Mouse (Mus musculus) lung, postnatal 10 days (tissue): Measurements from ENCODE around the gene Pip4k2b.
"Not testable (repeated sequence)": the region's sequence is repeated elsewhere in the genome, so short reads cannot be mapped to it uniquely, and the experiment has no call there.

Source experiments
- DNase-seq: peaks from one replicate; pipeline ENCODE4 v3.0.0; 2021

Pip4k2b gene

DNA sequence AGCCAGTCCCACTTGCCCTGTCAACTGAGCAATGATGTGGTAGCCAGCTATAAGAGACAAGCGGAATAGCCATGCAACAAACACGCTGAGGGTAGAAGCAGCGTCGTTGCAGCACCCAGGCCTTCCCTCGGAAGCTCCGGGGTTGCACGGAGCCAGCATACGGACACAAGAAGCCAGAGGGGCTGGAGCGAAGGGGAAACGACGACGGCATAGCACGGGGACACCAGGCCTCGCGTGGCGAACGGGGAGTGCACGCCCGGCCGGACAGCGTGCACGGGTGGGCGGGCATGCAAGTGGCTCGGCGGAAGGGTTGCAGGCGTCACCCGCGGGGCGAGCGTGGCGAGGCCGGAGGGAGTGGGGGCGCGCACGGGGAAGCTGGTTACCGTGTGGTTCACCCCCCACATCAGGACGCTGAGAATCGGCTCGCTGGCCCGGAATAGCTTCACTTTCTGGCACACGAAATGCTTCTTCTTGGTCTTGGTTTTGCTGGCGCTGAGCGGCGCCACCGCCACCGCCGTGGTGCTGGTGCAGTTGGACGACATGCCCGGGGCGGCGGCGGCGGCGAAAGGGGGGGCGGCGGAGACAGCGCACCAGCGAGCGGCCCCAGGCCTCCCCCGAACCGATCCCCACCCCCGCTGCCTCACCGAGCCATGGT, at the start of gene Pip4k2b:
Gene Pip4k2b (minus strand): TSS at position 642 of the 655 bp plus-strand sequence.
- DNase-seq = peak; percentile 72

DNA sequence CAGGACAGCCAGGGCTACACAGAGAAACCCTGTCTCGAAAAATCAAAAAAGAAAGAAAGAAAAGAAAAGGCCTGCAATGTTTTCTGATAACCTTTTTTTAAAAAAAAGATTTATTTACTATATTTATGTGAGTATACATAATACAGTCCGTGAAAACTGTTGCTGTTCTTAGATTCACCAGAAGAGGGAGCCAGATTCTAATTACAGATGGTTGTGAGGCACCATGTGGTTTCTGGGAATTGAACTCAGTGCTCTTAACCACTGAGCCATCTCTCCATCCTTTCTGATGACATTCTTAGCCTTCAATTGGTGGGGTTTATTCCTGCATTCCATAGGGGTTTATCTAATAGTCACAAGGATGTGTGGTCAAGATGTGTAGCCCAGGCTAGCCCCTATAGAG, 48.7 kb upstream of the Pip4k2b start:
- peak; percentile 76 for DNase-seq

GRCm38 (mm10) chr11:97790778-97791438, 46.4 kb upstream of the Pip4k2b start:
- not testable (repeated sequence) for DNase-seq

GRCm38 (mm10) chr11:97789727-97790126, 45.2 kb upstream of the Pip4k2b start:
- DNase-seq = no peak

DNA sequence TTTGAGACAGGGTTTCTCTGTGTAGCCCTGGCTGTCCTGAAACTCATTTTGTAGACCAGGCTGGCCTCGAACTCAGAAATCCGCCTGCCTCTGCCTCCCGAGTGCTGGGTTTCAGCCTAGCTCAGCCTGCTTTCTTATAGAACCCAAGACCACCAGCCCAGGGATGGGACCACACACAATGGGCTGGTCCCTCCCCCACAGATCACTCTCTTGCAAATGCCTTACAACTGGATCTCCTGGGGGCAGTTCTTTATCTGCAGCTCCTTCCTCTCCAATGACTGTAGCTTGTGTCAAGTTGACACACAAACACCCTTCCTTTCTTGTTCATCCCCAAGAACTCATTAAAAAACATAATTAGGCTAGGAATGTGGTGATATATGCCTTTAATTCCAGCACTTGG, 43.5 kb upstream of the Pip4k2b start:
- no peak for DNase-seq

GRCm38 (mm10) chr11:97782564-97782895, 38.0 kb upstream of the Pip4k2b start:
- DNase-seq = no peak

DNA sequence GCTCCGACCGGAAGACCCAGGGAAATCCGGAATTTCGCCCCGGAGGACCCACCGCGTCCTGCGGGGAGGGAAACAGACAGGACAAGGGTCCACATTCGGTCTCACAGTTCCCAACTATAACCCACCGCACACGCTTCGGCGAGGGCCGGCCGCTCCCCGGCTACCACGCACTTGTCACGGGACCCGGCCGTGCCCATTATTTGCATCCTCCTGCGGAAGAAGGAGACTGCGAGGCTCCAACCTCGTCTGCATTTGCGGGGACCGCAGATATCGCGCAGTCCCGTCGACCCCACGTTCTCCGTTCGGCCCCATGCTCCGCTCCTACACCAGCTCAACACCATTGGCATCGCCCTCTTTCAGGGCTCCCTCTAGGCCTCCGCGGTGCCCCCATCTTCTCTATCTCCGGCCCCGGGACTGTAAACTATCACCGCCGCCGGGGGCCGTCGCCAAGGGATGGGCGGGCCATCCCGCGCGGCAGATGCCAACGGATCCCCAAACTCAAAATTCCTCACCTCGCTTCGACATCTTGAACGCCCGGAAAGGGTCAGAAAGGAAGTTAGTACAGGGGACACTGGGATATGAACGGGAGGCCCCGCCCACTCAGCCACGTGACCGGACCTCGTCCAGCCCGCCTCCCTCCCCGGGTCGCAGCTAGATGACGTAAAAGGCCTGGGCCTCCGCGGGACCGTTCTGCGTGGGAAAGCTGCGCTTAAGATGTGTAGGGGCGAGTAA, 37.5 kb upstream of the Pip4k2b start, which contains the start of gene Rpl23:
Gene Rpl23 (minus strand): TSS at position 606 of the 732 bp plus-strand sequence.
- peak; percentile 100 for DNase-seq

- DNase-seq = no peak
Observed at GRCm38 (mm10) chr11:97781478-97781831, 37.0 kb upstream of the Pip4k2b start.

- no peak for DNase-seq
Observed at GRCm38 (mm10) chr11:97779968-97780701, 35.6 kb upstream of the Pip4k2b start.

DNA sequence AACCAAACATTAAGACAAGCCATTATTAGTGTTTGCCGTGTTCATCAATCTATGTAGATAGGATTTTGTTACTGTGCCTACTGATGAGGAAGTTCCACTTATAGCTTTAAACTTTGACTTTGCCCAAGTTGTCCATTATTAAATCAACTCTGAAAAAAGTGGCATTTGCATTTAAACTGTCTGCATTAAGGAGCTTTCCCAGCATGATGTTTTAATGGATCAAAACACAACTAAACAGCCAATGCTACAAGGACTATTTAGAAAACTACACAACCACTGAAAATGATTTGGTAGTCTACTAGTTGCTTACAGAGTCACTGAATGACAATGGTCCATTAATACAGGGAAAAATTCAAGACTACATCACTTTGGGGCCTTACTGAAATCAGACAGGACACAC, 34.4 kb upstream of the Pip4k2b start:
- no peak for DNase-seq

GRCm38 (mm10) chr11:97777129-97777529, 32.6 kb upstream of the Pip4k2b start:
- peak; percentile 46 for DNase-seq

- no peak for DNase-seq
Observed at GRCm38 (mm10) chr11:97776497-97777128, 32.1 kb upstream of the Pip4k2b start.

- DNase-seq = no peak
Observed at GRCm38 (mm10) chr11:97775808-97776496, 31.4 kb upstream of the Pip4k2b start, which contains the start of gene 1700001P01Rik. Gene 1700001P01Rik (minus strand): TSS chr11:97775918.

GRCm38 (mm10) chr11:97775186-97775585, 30.7 kb upstream of the Pip4k2b start:
- DNase-seq = no peak

DNA sequence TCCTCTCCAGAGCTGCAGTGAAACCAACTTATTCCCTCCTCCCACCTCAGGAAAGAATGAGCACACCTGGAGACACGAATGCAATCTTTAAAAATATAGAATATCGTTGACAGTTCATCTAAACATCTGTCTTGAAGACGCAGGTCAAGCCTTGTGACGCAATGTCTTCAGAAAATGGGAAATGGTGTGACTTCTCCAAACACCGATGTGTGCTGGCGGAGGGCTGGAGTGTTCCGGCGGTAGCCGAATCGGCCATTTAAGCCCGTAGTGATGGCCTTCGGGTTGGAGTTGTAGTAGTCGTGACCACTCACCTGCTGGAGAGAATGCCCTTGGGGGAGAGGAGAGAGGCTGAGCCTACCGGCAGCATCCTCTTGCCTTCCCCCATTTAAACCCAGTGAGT, 26.9 kb upstream of the Pip4k2b start:
- DNase-seq = no peak

DNA sequence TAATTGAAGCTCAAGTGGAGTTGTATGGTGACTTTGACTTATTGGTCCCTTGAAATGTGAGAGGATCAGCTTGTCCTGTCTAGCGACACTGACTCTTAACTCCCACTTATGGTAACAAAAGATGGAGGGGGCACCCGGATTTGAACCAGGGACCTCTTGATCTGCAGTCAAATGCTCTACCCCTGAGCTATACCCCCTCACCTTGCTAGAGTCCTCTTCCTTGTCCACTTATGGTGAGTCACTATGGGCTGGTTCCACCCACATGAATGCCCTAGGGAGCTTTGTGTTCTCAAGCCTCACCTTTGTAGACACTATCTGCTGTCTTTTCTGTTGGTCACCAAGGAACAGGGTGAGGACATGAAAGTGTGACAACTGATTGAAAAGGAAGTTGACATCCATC, 25.2 kb upstream of the Pip4k2b start:
- DNase-seq = no peak

DNA sequence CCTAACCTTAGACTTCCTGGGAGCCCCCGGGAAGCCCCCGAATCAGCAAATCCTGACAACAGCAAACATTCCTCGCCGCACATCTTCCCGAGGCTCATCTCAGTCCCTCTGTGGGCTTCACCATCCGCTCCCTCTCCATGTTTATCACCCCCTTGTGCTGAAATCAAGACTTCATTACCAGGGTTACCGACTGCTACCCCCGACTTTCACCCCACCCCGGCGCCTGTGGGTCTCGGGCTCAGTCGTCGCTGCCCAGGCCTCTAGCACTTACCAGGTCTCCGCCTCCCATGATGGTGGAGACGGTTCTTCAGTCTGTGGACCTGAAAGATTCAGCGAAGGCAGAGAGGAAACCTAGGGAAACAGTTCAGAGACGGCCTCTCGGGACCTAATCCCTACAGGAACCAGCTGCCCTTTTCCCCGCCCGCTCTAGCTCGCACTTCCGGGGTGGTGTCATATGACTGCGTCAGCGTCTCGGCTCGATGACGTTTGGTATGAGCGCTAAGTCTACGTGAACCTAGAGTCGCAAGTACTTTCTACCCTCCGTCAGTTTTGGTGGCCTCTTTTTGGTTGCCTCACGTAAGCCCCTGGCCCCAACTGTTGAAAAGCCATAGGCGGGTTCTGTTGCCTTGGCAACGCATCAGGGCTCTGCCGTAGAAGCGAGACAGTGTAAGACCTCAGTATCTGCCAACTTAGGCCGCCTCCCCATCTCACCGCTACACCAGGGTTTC, 21.8 kb upstream of the Pip4k2b start, which contains the start of gene Cwc25:
Gene Cwc25 (minus strand): TSS at position 403 of the 728 bp plus-strand sequence.
- peak; percentile 98 for DNase-seq

DNA sequence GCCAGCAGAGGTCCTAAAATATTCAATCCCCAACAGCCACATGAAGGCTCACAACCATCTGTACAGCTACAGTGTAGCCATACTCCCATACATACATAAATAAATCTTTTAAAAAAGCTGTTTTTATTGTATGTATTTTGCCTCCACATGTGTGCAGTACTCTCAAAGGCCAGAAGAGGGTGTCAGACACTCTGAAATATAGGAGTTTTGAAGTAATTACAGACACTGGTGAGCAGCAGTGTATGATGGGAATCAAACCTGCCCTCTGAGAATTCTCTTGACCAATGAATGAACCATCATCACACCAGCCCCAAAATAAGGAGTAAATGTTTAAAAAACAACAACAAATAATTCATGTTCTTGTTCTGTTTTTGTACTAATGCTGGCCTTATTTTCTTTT, 17.1 kb upstream of the Pip4k2b start:
- DNase-seq = no peak

GRCm38 (mm10) chr11:97758942-97759341, 14.4 kb upstream of the Pip4k2b start:
- DNase-seq = no peak

- no peak for DNase-seq
Observed at GRCm38 (mm10) chr11:97758125-97758524, 13.6 kb upstream of the Pip4k2b start.

DNA sequence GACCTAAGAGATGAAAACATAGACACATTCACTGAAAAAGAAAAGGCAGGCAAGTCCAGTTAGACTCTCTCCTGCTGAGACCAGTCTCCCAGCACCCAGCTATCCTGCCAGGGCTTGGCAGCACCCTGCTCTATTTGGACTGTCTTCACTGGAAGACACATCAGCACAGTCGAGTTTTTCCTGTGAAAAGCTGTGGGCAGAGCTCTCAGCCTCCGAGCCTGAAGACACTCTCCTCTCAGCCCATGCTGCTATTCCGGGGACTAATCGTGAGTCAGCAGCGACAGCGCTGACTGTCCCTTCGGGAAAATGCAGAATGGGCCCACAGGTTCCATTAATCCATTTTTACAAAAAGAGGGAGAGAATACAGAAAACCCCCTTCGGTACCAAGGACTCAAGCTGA, 8.8 kb upstream of the Pip4k2b start:
- no peak for DNase-seq
